Mouse (Mus musculus): ENCODE measurements around the gene Smim17. TPM values are rescaled to one million over a fixed set of nuclear protein-coding genes. Genes with fewer than 3 reads are reported as not detected.
A peak's percentile ranks its signal among the peaks of the same experiment; 100 is the strongest.

Gene Smim17
- polyA plus RNA-seq, 1 experiment, result 7.5 TPM

DNA sequence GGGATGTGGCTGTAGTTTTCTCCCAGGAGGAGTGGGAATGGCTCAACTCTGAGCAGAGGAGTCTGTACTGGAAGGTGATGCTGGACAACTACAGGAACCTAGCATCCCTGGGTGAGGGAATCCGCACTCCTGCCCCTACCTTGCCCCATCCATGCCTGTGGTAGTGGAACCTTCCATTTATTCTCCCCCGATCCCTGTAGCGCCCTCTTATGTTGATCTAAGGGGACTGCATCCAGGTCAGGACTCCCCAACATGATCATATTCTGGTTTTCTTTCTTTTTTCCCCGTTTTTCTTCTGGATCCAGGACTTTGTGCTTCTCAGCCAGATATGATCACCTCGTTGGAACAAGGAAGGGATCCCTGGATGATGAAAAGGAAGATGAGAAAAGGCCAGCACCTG is 9.1 kb upstream of the Smim17 start:
- no peak for TF ChIP-seq POLR2A (IDR thresholded peaks at IDR 0.05; ENCODE audit: extremely low read depth, insufficient read depth, low read length)
- TF ChIP-seq CTCF (IDR thresholded peaks at IDR 0.05; ENCODE audit: extremely low read depth, insufficient read depth, low read length), result no peak
- no peak overlapping the region for H3K4me3 ChIP-seq (ENCODE audit: insufficient read depth, low read length)
- no peaks in the 10 kb centered on the region for H3K4me1 ChIP-seq (ENCODE audit: control insufficient read depth, insufficient read depth, low read length)
- H3K27ac ChIP-seq (ENCODE audit: insufficient read depth, low read length), result no peak overlapping the region

DNA sequence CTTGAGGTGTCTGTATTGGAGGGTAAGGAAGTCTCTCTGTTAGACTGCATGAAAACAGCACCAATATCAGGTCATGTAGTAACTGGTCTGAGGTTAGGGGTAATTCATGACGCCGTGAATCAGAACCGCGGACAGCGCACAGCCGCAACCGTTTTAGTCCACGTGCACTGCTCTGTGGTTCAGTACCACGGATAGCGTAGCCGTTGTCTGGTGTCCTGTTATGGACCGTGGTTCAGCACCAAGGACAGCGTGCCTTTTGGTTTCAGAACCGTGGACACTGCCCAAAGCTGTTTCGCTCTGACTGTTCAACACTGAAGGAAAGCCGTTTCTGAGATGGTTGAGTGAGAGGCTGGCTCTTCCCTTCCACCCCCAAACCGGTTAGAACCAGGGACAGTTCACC is 11.5 kb downstream of the Smim17 start, which contains the start of gene Gm20715:
Gene Gm20715, plus strand, starts transcription at position 235 of the 400 bp plus-strand sequence.
- H3K27ac ChIP-seq (ENCODE audit: insufficient read depth, low read length), result no peak within 1 kb of the TSS
- TF ChIP-seq POLR2A (IDR thresholded peaks at IDR 0.05; ENCODE audit: extremely low read depth, insufficient read depth, low read length), result no peak
- no peak for TF ChIP-seq CTCF (IDR thresholded peaks at IDR 0.05; ENCODE audit: extremely low read depth, insufficient read depth, low read length)
- H3K4me3 ChIP-seq (ENCODE audit: insufficient read depth, low read length), result no peak within 1 kb of the TSS
- H3K4me1 ChIP-seq (ENCODE audit: control insufficient read depth, insufficient read depth, low read length), result no peaks in the 10 kb centered on the region

DNA sequence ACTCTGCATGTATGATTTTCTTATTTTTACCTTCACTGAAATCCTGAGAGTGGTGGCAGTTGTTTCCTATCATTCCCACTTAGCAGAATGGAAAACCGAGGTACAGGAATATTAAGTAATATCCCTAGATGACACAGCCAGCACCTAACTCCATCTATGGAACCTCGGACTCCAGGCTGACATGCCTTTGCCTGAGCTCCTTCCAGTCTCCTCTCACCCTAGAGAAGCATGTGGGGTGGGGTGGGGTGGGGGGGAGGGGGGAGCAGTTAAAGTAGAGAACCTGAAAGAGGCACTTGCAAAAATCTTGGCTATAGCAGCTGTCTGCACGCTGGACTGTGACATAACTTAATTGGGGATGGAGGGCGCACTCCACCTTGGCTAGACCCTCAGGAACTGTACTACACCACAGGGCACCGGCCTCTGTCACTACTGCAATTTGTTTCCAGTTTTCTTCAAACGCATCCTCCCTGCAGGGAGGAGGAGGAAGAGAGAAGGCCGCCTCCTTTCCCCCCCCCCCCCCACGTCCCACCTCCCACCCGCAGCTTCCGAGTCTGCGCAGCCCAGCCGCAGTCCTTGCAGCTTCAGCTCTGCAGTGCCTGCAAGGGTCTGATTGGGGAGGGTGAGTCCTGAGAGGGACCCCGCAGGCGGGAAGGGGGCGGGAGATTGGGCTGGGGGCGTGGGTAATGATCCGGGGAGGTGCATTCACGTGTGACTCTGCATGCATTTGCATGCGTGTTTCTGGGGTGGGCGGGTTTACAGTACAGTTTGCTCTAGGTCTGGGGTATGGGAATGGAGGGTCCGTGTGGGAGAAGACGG is 16.3 kb downstream of the Smim17 start:
- H3K4me1 ChIP-seq (ENCODE audit: control insufficient read depth, insufficient read depth, low read length), result no peaks in the 10 kb centered on the region
- no peak overlapping the region for H3K27ac ChIP-seq (ENCODE audit: insufficient read depth, low read length)
- H3K4me3 ChIP-seq (ENCODE audit: insufficient read depth, low read length), result peak overlapping the region; percentile 50
- TF ChIP-seq CTCF (IDR thresholded peaks at IDR 0.05; ENCODE audit: extremely low read depth, insufficient read depth, low read length) (no peak), POLR2A (IDR thresholded peaks at IDR 0.05; ENCODE audit: extremely low read depth, insufficient read depth, low read length) (no peak)

DNA sequence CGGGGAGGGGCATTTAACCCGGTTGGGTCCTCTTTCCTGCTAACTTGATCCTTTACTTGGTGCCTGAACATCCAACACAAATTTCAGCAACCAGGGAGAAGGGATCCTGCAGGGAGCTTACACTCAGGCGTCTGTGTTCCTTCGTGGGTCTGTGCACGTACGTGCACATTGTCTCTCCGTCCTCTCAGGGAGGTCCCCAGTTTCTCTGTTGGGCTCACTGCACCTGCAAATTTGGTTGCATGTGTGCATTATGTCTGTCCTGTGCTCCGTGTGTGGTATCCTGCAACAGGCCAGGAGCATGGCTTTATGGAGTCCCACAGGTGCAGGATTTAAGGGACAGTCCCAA is 16.9 kb downstream of the Smim17 start:
- H3K4me3 ChIP-seq (ENCODE audit: insufficient read depth, low read length), result peak overlapping the region; percentile 50
- no peak overlapping the region for H3K27ac ChIP-seq (ENCODE audit: insufficient read depth, low read length)

DNA sequence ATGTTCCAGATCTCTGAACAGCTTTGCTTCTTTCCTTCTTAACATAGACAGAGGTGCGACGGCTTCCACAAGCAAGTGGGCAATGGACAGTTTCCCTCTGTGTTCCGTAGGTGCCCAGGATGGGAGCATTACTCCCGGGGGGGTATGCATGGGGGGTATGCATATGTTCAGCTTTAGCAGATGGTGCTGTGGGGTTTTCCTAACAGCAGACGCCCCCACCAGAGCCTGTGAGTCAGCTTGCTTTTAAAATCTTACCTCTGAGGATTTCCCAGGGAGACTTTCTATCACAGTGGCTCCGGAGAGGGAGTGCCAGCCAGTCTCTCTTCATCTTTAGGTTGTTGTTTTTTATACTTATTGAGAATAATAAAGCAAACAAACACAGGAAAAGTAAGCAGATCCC is 21.4 kb downstream of the Smim17 start:
- TF ChIP-seq CTCF (IDR thresholded peaks at IDR 0.05; ENCODE audit: extremely low read depth, insufficient read depth, low read length) (no peak), POLR2A (IDR thresholded peaks at IDR 0.05; ENCODE audit: extremely low read depth, insufficient read depth, low read length) (no peak)
- Histone ChIP-seq H3K27ac (ENCODE audit: insufficient read depth, low read length) (no peak overlapping the region), H3K4me1 (ENCODE audit: control insufficient read depth, insufficient read depth, low read length) (no peaks in the 10 kb centered on the region), H3K4me3 (ENCODE audit: insufficient read depth, low read length) (no peak overlapping the region)

More for the DNA sequence above, 16.9 kb downstream of the Smim17 start:
- H3K4me1 ChIP-seq (ENCODE audit: control insufficient read depth, insufficient read depth, low read length), result no peaks in the 10 kb centered on the region
- TF ChIP-seq POLR2A (IDR thresholded peaks at IDR 0.05; ENCODE audit: extremely low read depth, insufficient read depth, low read length) (no peak), CTCF (IDR thresholded peaks at IDR 0.05; ENCODE audit: extremely low read depth, insufficient read depth, low read length) (no peak)

DNA sequence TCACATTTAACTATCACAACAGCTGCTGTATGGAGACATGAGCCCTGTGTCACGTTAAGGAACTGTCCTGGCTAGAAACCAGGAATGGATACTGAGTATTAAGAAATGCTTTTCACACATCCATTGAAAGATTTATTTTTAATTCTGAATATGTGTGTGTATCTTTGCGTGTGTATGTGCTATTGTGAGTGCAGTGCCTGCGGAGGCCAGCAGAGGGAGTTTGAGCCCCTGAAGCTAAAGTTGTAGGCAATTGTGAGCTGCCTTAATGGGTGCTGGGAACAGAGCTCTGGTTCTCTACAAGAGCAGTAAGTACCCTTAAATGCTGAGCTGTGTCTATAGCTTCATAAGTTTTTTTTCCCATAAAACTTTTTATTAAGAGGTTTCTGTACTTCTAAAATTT is 30.9 kb downstream of the Smim17 start:
- TF ChIP-seq CTCF (IDR thresholded peaks at IDR 0.05; ENCODE audit: extremely low read depth, insufficient read depth, low read length) (no peak), POLR2A (IDR thresholded peaks at IDR 0.05; ENCODE audit: extremely low read depth, insufficient read depth, low read length) (no peak)
- Histone ChIP-seq H3K4me3 (ENCODE audit: insufficient read depth, low read length) (no peak overlapping the region), H3K27ac (ENCODE audit: insufficient read depth, low read length) (no peak overlapping the region), H3K4me1 (ENCODE audit: control insufficient read depth, insufficient read depth, low read length) (no peaks in the 10 kb centered on the region)

DNA sequence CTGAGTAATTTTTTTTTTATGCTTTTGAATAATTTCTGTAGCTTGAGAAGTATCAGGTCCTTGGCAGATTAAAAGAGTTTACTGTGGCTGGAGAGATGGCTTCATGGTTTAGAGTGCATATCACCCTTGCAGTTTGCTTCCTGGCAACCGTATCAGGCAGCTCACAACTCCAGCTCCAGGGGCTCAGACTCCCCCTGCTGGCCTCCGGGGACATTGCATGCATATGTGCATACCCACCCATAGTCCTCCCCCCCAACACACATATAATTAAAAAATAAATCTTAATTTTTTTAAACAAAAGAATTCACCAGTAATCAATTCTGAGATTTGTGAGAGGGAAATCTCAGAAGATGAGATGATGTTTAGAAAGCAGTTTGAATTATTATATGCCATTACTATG is 31.8 kb downstream of the Smim17 start:
- Histone ChIP-seq H3K27ac (ENCODE audit: insufficient read depth, low read length) (no peak overlapping the region), H3K4me3 (ENCODE audit: insufficient read depth, low read length) (no peak overlapping the region), H3K4me1 (ENCODE audit: control insufficient read depth, insufficient read depth, low read length) (no peaks in the 10 kb centered on the region)
- TF ChIP-seq POLR2A (IDR thresholded peaks at IDR 0.05; ENCODE audit: extremely low read depth, insufficient read depth, low read length) (no peak), CTCF (IDR thresholded peaks at IDR 0.05; ENCODE audit: extremely low read depth, insufficient read depth, low read length) (peak; percentile 44)

DNA sequence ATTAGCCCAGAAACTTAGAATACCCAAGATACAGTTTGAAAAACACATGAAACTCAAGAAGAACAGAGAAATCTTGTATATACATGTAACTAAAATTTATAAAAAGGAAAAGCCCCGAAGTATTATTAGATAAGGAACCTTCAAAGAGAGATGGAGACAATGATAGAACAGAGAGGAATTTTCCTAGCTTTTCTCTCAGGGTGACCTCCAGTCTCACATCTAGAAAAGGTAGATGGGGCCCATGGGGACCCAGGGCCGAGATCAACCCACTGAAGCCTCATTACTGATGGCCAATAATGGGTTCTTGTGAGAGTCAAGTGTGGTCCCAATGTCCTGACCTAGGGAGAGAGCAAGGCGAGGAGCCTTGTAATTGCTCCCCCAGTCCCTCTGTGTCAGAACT is 39.9 kb downstream of the Smim17 start, which contains the start of gene Olfr1344:
Gene Olfr1344, plus strand, starts transcription at position 301 of the 400 bp plus-strand sequence.
- Histone ChIP-seq H3K4me3 (ENCODE audit: insufficient read depth, low read length) (no peak within 1 kb of the TSS), H3K27ac (ENCODE audit: insufficient read depth, low read length) (no peak within 1 kb of the TSS), H3K4me1 (ENCODE audit: control insufficient read depth, insufficient read depth, low read length) (no peaks in the 10 kb centered on the region)
- TF ChIP-seq POLR2A (IDR thresholded peaks at IDR 0.05; ENCODE audit: extremely low read depth, insufficient read depth, low read length) (no peak), CTCF (IDR thresholded peaks at IDR 0.05; ENCODE audit: extremely low read depth, insufficient read depth, low read length) (no peak)

DNA sequence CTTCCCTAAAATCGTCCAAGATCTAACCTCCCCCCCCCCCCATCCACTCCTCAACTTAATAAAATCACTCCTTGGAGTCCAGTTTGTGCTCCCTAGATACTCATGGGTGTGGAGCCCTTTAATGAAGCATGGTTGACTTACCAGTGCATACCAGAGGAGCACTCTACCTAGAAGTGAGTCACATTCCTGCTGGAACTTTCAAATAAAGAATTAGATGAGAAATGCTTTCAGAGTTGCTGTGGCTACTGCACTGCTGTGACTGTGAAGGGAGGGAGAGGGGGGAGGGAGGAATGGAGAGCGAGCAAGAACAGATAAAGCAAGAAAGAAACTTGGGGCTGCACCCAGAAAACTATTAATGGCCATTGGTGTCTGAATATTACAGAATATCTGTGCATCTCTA is 42.7 kb downstream of the Smim17 start:
- Histone ChIP-seq H3K27ac (ENCODE audit: insufficient read depth, low read length) (no peak overlapping the region), H3K4me1 (ENCODE audit: control insufficient read depth, insufficient read depth, low read length) (no peaks in the 10 kb centered on the region), H3K4me3 (ENCODE audit: insufficient read depth, low read length) (no peak overlapping the region)
- TF ChIP-seq POLR2A (IDR thresholded peaks at IDR 0.05; ENCODE audit: extremely low read depth, insufficient read depth, low read length) (no peak), CTCF (IDR thresholded peaks at IDR 0.05; ENCODE audit: extremely low read depth, insufficient read depth, low read length) (no peak)

DNA sequence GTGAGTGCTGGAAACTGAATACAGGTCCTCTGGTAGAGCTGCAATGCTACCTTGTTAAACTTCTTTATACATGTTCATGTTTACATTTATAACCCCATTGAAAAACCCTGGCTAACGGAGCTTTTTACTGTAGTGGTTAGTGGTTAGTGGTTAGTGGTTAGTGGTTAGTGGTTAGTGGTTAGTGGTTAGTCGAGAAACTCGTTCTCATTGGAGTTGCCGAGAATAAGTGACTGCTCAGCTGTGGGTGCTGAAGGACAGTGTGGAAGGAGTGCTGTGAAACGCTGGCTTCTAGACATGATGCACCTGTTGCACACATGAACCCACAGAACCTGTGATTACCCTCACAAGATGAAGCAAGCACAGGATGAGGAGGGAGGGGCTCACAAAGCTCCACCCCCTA is 49.3 kb downstream of the Smim17 start:
- no peak overlapping the region for H3K27ac ChIP-seq (ENCODE audit: insufficient read depth, low read length)
- TF ChIP-seq CTCF (IDR thresholded peaks at IDR 0.05; ENCODE audit: extremely low read depth, insufficient read depth, low read length) (no peak), POLR2A (IDR thresholded peaks at IDR 0.05; ENCODE audit: extremely low read depth, insufficient read depth, low read length) (no peak)
- no peaks in the 10 kb centered on the region for H3K4me1 ChIP-seq (ENCODE audit: control insufficient read depth, insufficient read depth, low read length)
- H3K4me3 ChIP-seq (ENCODE audit: insufficient read depth, low read length), result no peak overlapping the region

Measured in cortical plate, adult 2 months (tissue).